Mouse (Mus musculus) intestine, postnatal 0 days (tissue): ENCODE measurements at regions not wholly inside any gene's neighbourhood (a gene's known extent, or its start where the extent isn't known, plus 50 kb on each side); places are given as distances from the start of the nearest gene placed in this dataset.

Experiments used
- ATAC-seq: fragments of 200-750 bp; cut with Nextera tagmentation; 2 replicates; pipeline ENCODE4 v1.8.0; 2017; ENCODE audit warnings: mild to moderate bottlenecking, moderate TSS enrichment, moderate library complexity
- H3K27ac ChIP-seq: fragments of 300-500 bp; sonication (generic); 2 replicates; pipeline ENCODE4 v1.5.1; 2014; ENCODE audit warnings: mild to moderate bottlenecking, low read depth, low read length, moderate library complexity
- H3K27me3 ChIP-seq: fragments of 300-500 bp; sonication (generic); replicated peaks from 2 replicates; pipeline ENCODE4 v1.6.1; 2014; ENCODE audit warnings: low read length, mixed read lengths; ENCODE audit not compliant: control insufficient read depth, insufficient read depth
- H3K36me3 ChIP-seq: fragments of 300-500 bp; sonication (generic); 2 replicates; pipeline ENCODE4 v1.6.1; 2014; ENCODE audit warnings: mild to moderate bottlenecking, moderate library complexity; ENCODE audit not compliant: control insufficient read depth, insufficient read depth
- H3K4me1 ChIP-seq: fragments of 300-500 bp; sonication (generic); replicated peaks from 2 replicates; pipeline ENCODE4 v1.6.1; 2014; ENCODE audit warnings: antibody characterized with exemption, low read length, mixed read lengths; ENCODE audit not compliant: control insufficient read depth, insufficient read depth
- H3K4me2 ChIP-seq: fragments of 300-500 bp; sonication (generic); replicated peaks from 2 replicates; pipeline ENCODE4 v1.6.1; 2014; ENCODE audit warnings: low read depth, mild to moderate bottlenecking, moderate library complexity
- H3K4me3 ChIP-seq: fragments of 300-500 bp; sonication (generic); 2 replicates; pipeline ENCODE4 v1.5.1; 2014; ENCODE audit warnings: low read depth, low read length
- H3K9ac ChIP-seq: fragments of 300-500 bp; sonication (generic); 2 replicates; pipeline ENCODE4 v1.6.1; 2014; ENCODE audit warnings: mild to moderate bottlenecking, low read depth, low read length
- H3K9me3 ChIP-seq: fragments of 300-500 bp; sonication (generic); 2 replicates; pipeline ENCODE4 v1.6.1; 2016; ENCODE audit warnings: mixed run types; ENCODE audit not compliant: control insufficient read depth
- CTCF ChIP-seq: sonication (generic); IDR thresholded peaks from 2 replicates; pipeline ENCODE4 v1.5.1; 2016; ENCODE audit warnings: low read depth, mild to moderate bottlenecking, control low read depth, antibody characterized with exemption, moderate library complexity
- WGBS: fragments of 180-500 bp; shearing (Covaris S2); extraction: QIAGEN DNeasy Blood & Tissue Kit; methylation state at CpG from one replicate; pipeline ENCODE4 v1.1.7; 2014; 5-methylcytosine and 5-hydroxymethylcytosine counted together

GRCm38 (mm10) chrX:12858757-12859156 lies 96.9 kb upstream of the Med14 start:
- H3K36me3 ChIP-seq = no peaks in the 10 kb centered on the region
- H3K27ac ChIP-seq = peak overlapping the region; percentile 88; the same call in 1 of the 2 replicates
- 63% methylated on average over 2 of the region's 2 CpGs for WGBS
- H3K9me3 ChIP-seq = no peaks in the 10 kb centered on the region
- H3K4me1 ChIP-seq = no peaks in the 10 kb centered on the region
- no peaks in the 10 kb centered on the region for H3K27me3 ChIP-seq
- no peak for TF ChIP-seq CTCF
- peak overlapping the region; percentile 59; the same call in 1 of the 2 replicates for H3K4me2 ChIP-seq
- H3K4me3 ChIP-seq = no peak overlapping the region
- no peak overlapping the region for H3K9ac ChIP-seq
- peak; percentile 63 for ATAC-seq

DNA sequence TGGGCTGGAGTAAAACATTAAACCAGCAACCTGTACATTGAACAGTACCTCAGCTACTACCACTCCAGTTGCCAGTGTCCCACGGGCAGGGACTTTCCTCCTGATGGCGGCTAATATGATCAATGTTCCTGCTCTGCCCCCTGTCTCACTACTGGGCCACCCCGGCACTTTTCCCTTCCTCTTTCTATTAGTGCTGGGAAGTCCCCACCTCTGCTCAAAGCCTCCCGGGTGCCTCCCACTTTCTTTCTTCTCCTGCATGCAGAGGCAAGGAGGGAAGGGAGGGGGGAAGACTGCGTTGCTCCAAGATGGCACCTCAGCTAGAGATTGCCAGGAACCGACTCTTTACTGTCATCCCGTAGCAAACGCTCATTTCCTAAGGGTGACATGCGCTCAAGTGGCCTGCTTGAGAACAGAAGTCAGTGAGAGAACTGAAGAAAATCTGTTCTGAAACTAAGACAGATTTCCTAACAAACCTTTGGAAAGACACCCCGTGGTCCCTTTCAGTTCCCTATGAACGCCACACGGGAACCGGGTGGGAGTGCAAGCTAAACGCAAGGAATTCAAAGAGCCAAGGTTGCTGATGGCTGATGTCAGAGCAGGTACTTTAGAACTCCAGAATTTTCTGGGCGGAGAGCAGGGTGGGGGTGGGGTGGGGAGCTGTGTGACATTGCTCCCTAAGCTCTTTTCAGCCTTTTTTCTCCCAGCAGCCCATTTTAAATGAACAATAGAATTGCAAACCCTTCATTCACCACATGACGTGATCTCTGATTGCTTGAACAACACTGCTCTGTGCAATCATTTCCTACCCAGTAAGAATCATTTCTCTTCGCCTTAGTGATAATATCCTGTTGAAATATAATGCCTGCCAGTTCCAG lies 96.2 kb upstream of the Med14 start:
- 27% methylated on average over 17 of the region's 17 CpGs for WGBS
- Histone ChIP-seq H3K9me3 (no peaks in the 10 kb centered on the region), H3K4me2 (peak overlapping the region; percentile 59), H3K27ac (peak overlapping the region; percentile 88), H3K36me3 (no peaks in the 10 kb centered on the region), H3K9ac (peak overlapping the region; percentile 31; the same call in 1 of the 2 replicates), H3K4me1 (no peaks in the 10 kb centered on the region), H3K4me3 (peak overlapping the region; percentile 29), H3K27me3 (no peaks in the 10 kb centered on the region)
- peak; percentile 75 for ATAC-seq
- TF ChIP-seq CTCF = no peak; the same call in 1 of the 2 replicates

- H3K9ac ChIP-seq = no peak overlapping the region
- ATAC-seq = no peak
- H3K36me3 ChIP-seq = no peaks in the 10 kb centered on the region
- no peaks in the 10 kb centered on the region for H3K9me3 ChIP-seq
- H3K27me3 ChIP-seq = no peaks in the 10 kb centered on the region
- no peak overlapping the region for H3K4me3 ChIP-seq
- 65% methylated on average over 4 of the region's 4 CpGs for WGBS
- no peak for TF ChIP-seq CTCF
- H3K4me1 ChIP-seq = no peaks in the 10 kb centered on the region
- H3K27ac ChIP-seq = no peak overlapping the region
- H3K4me2 ChIP-seq = no peak overlapping the region
Measured at GRCm38 (mm10) chrX:12855425-12855824, 93.6 kb upstream of the Med14 start.

DNA sequence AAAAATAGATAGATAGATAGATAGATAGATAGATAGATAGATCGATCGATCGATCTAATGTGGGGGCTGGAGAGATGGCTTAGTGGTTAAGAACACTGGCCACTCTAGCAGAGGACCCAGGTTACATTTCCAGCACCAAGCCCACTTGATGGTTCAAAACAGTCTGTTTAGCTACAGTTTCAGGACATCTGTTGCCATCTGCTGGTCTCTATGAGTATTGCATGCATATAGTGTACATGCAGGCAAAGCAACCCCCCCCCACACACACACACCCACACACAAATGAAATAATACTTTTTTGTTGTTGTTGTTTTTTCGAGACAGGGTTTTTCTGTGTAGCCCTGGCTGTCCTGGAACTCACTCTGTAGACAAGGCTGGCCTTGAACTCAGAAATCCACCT lies 89.8 kb upstream of the Med14 start:
- Histone ChIP-seq H3K4me3 (no peak overlapping the region), H3K36me3 (no peaks in the 10 kb centered on the region), H3K4me1 (no peaks in the 10 kb centered on the region), H3K27ac (no peak overlapping the region), H3K27me3 (no peaks in the 10 kb centered on the region), H3K9me3 (no peaks in the 10 kb centered on the region), H3K4me2 (no peak overlapping the region), H3K9ac (no peak overlapping the region)
- no peak for ATAC-seq
- WGBS = 81% methylated on average over 4 of the region's 4 CpGs
- peak; percentile 73 for TF ChIP-seq CTCF

GRCm38 (mm10) chrX:12844431-12844830 lies 82.6 kb upstream of the Med14 start:
- H3K4me2 ChIP-seq = no peak overlapping the region
- H3K4me1 ChIP-seq = no peaks in the 10 kb centered on the region
- H3K27me3 ChIP-seq = no peaks in the 10 kb centered on the region
- no peak for ATAC-seq
- no peak overlapping the region for H3K27ac ChIP-seq
- no peak overlapping the region for H3K4me3 ChIP-seq
- WGBS = 10% methylated on average over 1 of the region's 1 CpGs
- H3K9me3 ChIP-seq = no peaks in the 10 kb centered on the region
- no peak overlapping the region for H3K9ac ChIP-seq
- no peak for TF ChIP-seq CTCF
- H3K36me3 ChIP-seq = no peaks in the 10 kb centered on the region

GRCm38 (mm10) chrX:12841021-12841325 lies 79.1 kb upstream of the Med14 start:
- no peaks in the 10 kb centered on the region for H3K27me3 ChIP-seq
- H3K4me2 ChIP-seq = no peak overlapping the region
- no peak overlapping the region for H3K9ac ChIP-seq
- no peak for ATAC-seq
- 79% methylated on average over 3 of the region's 3 CpGs for WGBS
- no peaks in the 10 kb centered on the region for H3K36me3 ChIP-seq
- no peaks in the 10 kb centered on the region for H3K9me3 ChIP-seq
- H3K4me3 ChIP-seq = no peak overlapping the region
- no peak for TF ChIP-seq CTCF
- no peak overlapping the region for H3K27ac ChIP-seq
- H3K4me1 ChIP-seq = no peaks in the 10 kb centered on the region
